Mouse (Mus musculus) heart, postnatal 0 days (tissue): Measurements from ENCODE around the gene Rdh14. TPM values are rescaled to one million over a fixed set of nuclear protein-coding genes. Genes with fewer than 3 reads are reported as not detected.

Experiments
- ATAC-seq: fragments of 200-750 bp; cut with Nextera tagmentation; 2 replicates; pipeline ENCODE4 v1.8.0; 2017; ENCODE audit warnings: low read depth, moderate number of reproducible peaks, moderate library complexity; ENCODE audit not compliant: insufficient read depth
- DNase-seq: peaks from one replicate; pipeline ENCODE4 v3.0.0-alpha.2; 2016; ENCODE audit warnings: low spot score
- H3K27ac ChIP-seq: fragments of 300-500 bp; sonication (generic); 2 replicates; pipeline ENCODE4 v1.5.1; 2014; ENCODE audit warnings: low read depth, mild to moderate bottlenecking
- H3K27me3 ChIP-seq: fragments of 300-500 bp; sonication (generic); 2 replicates; pipeline ENCODE4 v1.6.1; 2014; ENCODE audit warnings: low read length, mixed read lengths; ENCODE audit not compliant: control insufficient read depth, insufficient read depth
- H3K36me3 ChIP-seq: fragments of 300-500 bp; sonication (generic); replicated peaks from 2 replicates; pipeline ENCODE4 v1.6.1; 2014; ENCODE audit warnings: low read length, mixed read lengths; ENCODE audit not compliant: control insufficient read depth, insufficient read depth
- H3K4me1 ChIP-seq: fragments of 300-500 bp; sonication (generic); 2 replicates; pipeline ENCODE4 v1.6.1; 2014; ENCODE audit warnings: antibody characterized with exemption; ENCODE audit not compliant: control insufficient read depth, insufficient read depth
- H3K4me2 ChIP-seq: fragments of 300-500 bp; sonication (generic); 2 replicates; pipeline ENCODE4 v1.6.1; 2014; ENCODE audit warnings: low read depth, mild to moderate bottlenecking, low read length, moderate library complexity
- H3K4me3 ChIP-seq: fragments of 300-500 bp; sonication (generic); 2 replicates; pipeline ENCODE4 v1.5.1; 2014; ENCODE audit warnings: low read depth, low read length
- H3K9ac ChIP-seq: fragments of 300-500 bp; sonication (generic); replicated peaks from 2 replicates; pipeline ENCODE4 v1.6.1; 2014; ENCODE audit warnings: low read depth, low read length, mixed read lengths
- H3K9me3 ChIP-seq: fragments of 300-500 bp; sonication (generic); replicated peaks from 2 replicates; pipeline ENCODE4 v1.6.1; 2016; ENCODE audit warnings: low read length; ENCODE audit not compliant: control insufficient read depth
- CTCF ChIP-seq: IDR thresholded peaks from 2 replicates; pipeline ENCODE4 v1.5.1; 2016; ENCODE audit warnings: antibody characterized with exemption, control low read depth, low read depth
- EP300 ChIP-seq: IDR thresholded peaks from 2 replicates; pipeline ENCODE4 v1.6.1; 2016; ENCODE audit warnings: antibody characterized with exemption, low read depth
- WGBS: fragments of 180-500 bp; shearing (Covaris S2); extraction: QIAGEN DNeasy Blood & Tissue Kit; methylation state at CpG from one replicate; pipeline ENCODE4 v1.1.7; 2014; 5-methylcytosine and 5-hydroxymethylcytosine counted together
- polyA plus RNA-seq: library from polyadenylated mRNA; unstranded; fragments of >200 nt; fragmentation: Nextera tagmentation; extraction: Ambion mirVana; gene quantifications from 2 replicates; pipeline ENCODE4 v1.2.1, GENCODE M21; 2015
- total RNA-seq: library from RNA; depleted of rRNA; stranded (reverse); fragments of >200 nt; gene quantifications from 2 replicates; pipeline ENCODE4 v1.2.3, GENCODE M21; 2014; ENCODE audit warnings: low replicate concordance

Rdh14 gene
- total and polyA plus RNA-seq, 2 experiments from 2014 or later, result 56.9 to 90.7 TPM

- no peak for TF ChIP-seq CTCF
- no peak for TF ChIP-seq EP300
- Histone ChIP-seq H3K9me3 (no peaks in the 10 kb centered on the region), H3K4me2 (no peak overlapping the region), H3K4me1 (no peaks in the 10 kb centered on the region), H3K36me3 (no peaks in the 10 kb centered on the region), H3K27ac (no peak overlapping the region), H3K4me3 (no peak overlapping the region), H3K9ac (no peak overlapping the region), H3K27me3 (no peaks in the 10 kb centered on the region)
- ATAC-seq, result no peak
- 54% methylated on average over 9 of the region's 9 CpGs for WGBS
- DNase-seq, result no peak
Observed at GRCm38 (mm10) chr12:10402421-10403115, 12.0 kb downstream of the Rdh14 start.

- H3K4me3 ChIP-seq, result no peak overlapping the region
- H3K4me1 ChIP-seq, result no peaks in the 10 kb centered on the region
- ATAC-seq, result no peak
- TF ChIP-seq EP300 (no peak), CTCF (no peak)
- no peak overlapping the region for H3K27ac ChIP-seq
- H3K4me2 ChIP-seq, result no peak overlapping the region
- H3K36me3 ChIP-seq, result no peaks in the 10 kb centered on the region
- H3K9ac ChIP-seq, result no peak overlapping the region
- H3K9me3 ChIP-seq, result no peaks in the 10 kb centered on the region
- WGBS, result 75% methylated on average over 3 of the region's 3 CpGs
- DNase-seq, result no peak
- H3K27me3 ChIP-seq, result no peaks in the 10 kb centered on the region
Observed at GRCm38 (mm10) chr12:10410511-10411179, 20.1 kb downstream of the Rdh14 start.

- 89% methylated on average over 1 of the region's 1 CpGs for WGBS
- Histone ChIP-seq H3K36me3 (no peaks in the 10 kb centered on the region), H3K9me3 (no peaks in the 10 kb centered on the region)
Observed at GRCm38 (mm10) chr12:10411453-10411852, 20.9 kb downstream of the Rdh14 start.

GRCm38 (mm10) chr12:10422347-10422746, 31.8 kb downstream of the Rdh14 start:
- Histone ChIP-seq H3K36me3 (no peaks in the 10 kb centered on the region), H3K4me3 (no peak overlapping the region), H3K4me1 (no peaks in the 10 kb centered on the region), H3K27ac (no peak overlapping the region), H3K9ac (no peak overlapping the region), H3K4me2 (no peak overlapping the region), H3K9me3 (no peaks in the 10 kb centered on the region), H3K27me3 (no peaks in the 10 kb centered on the region)
- ATAC-seq (no peak), DNase-seq (no peak)
- TF ChIP-seq CTCF, result no peak
- TF ChIP-seq EP300, result no peak
- 66% methylated on average over 3 of the region's 3 CpGs for WGBS

More at GRCm38 (mm10) chr12:10411453-10411852, 20.9 kb downstream of the Rdh14 start:
- no peak overlapping the region for H3K4me3 ChIP-seq
- no peaks in the 10 kb centered on the region for H3K27me3 ChIP-seq
- H3K4me1 ChIP-seq, result no peaks in the 10 kb centered on the region
- TF ChIP-seq EP300 (no peak), CTCF (no peak)
- DNase-seq (no peak), ATAC-seq (no peak)
- H3K4me2 ChIP-seq, result no peak overlapping the region
- no peak overlapping the region for H3K27ac ChIP-seq
- no peak overlapping the region for H3K9ac ChIP-seq

- H3K9ac ChIP-seq, result no peak overlapping the region
- no peak for ATAC-seq
- H3K9me3 ChIP-seq, result no peaks in the 10 kb centered on the region
- H3K4me3 ChIP-seq, result no peak overlapping the region
- no peaks in the 10 kb centered on the region for H3K27me3 ChIP-seq
- 73% methylated on average over 9 of the region's 9 CpGs for WGBS
- no peaks in the 10 kb centered on the region for H3K4me1 ChIP-seq
- H3K27ac ChIP-seq, result no peak overlapping the region
- H3K36me3 ChIP-seq, result no peaks in the 10 kb centered on the region
- DNase-seq, result no peak
- H3K4me2 ChIP-seq, result no peak overlapping the region
- TF ChIP-seq CTCF, result no peak
- no peak for TF ChIP-seq EP300
Observed at GRCm38 (mm10) chr12:10425982-10426863, 35.7 kb downstream of the Rdh14 start.
